Mouse (Mus musculus) layer of hippocampus, adult 18-20 months (tissue): ENCODE measurements around the gene Ddx54. TPM values are rescaled to one million over a fixed set of nuclear protein-coding genes. Genes with fewer than 3 reads are reported as not detected.

Experiments used
- DNase-seq, 2 experiments: peaks; one replicate each; pipeline ENCODE4 v3.0.0; 2022; ENCODE audit warnings: low spot score in 2 of 2
- total RNA-seq, 2 experiments: library from RNA; stranded (reverse); gene quantifications; 2 replicates each; pipeline ENCODE4 v1.2.3; 2021

Gene Ddx54
- total RNA-seq, 2 experiments from 2014 or later: 39.3 to 40.5 TPM

DNA sequence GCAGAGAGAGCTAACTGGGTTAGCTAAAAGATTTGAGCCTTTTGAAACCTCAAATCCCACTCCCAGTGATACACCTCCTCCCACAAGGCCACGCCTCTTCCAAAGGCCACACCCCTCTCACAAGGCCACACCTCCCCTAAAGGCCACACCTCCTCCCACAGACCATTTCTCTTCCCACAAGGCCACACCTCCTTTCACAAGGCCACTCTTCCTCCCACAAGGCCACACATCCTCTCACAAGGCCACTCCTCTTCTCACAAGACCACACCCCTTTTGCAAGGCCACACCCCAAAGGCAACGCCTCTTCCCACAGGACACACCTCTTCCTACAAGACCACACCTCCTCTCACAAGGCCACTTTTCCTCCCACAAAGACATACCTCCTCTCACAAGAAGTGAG lies 65.0 kb downstream of the Ddx54 start:
- no peak for DNase-seq

Other genes with a start within 250 kb of the Ddx54 start
- gene Lhx5, start 181.0 kb upstream of the Ddx54 start, total RNA-seq: not detected
- 1 to 10 TPM; 7.5 to 8.0 TPM for gene Sdsl, start 139.9 kb upstream of the Ddx54 start, total RNA-seq
- under 1 TPM; 0.33 to 0.69 TPM for gene Sds, start 136.2 kb upstream of the Ddx54 start, total RNA-seq
- 10 to 100 TPM; 55.8 to 56.5 TPM for gene Plbd2, start 109.1 kb upstream of the Ddx54 start, total RNA-seq
- 10 to 100 TPM in 1 of 2 experiments, 1 to 10 TPM in 1; 7.8 to 11.8 TPM for gene Slc8b1, start 101.6 kb upstream of the Ddx54 start, total RNA-seq
- 10 to 100 TPM; 33.9 to 37.0 TPM for gene Tpcn1, start 24.1 kb upstream of the Ddx54 start, total RNA-seq
- 1 to 10 TPM in 1 of 2 experiments, under 1 TPM in 1; 0.99 to 1.0 TPM for gene Iqcd, start 23.7 kb upstream of the Ddx54 start, total RNA-seq
- 10 to 100 TPM; 27.5 to 29.5 TPM for gene Rita1, start 150 bp upstream of the Ddx54 start, total RNA-seq
- gene Cfap73, start 21.5 kb downstream of the Ddx54 start, total RNA-seq: under 1 TPM; 0.61 to 0.82 TPM
- gene Rasal1, start 36.1 kb downstream of the Ddx54 start, total RNA-seq: 10 to 100 TPM; 92.7 to 97.3 TPM
- gene Dtx1, start 99.2 kb downstream of the Ddx54 start, total RNA-seq: 10 to 100 TPM; 70.7 to 75.2 TPM
- gene Oas2, start 137.1 kb downstream of the Ddx54 start, total RNA-seq: under 1 TPM in 1 of 2 experiments, not detected in 1; 0.30 TPM
- gene Oas3, start 164.9 kb downstream of the Ddx54 start, total RNA-seq: not detected
- not detected for gene Oas1e, start 182.8 kb downstream of the Ddx54 start, total RNA-seq
- under 1 TPM; 0.35 to 0.46 TPM for gene Oas1c, start 199.8 kb downstream of the Ddx54 start, total RNA-seq
- not detected for gene Oas1f, start 234.6 kb downstream of the Ddx54 start, total RNA-seq
- not detected for gene Oas1h, start 248.7 kb downstream of the Ddx54 start, total RNA-seq